Comparison of ENCODE assay signal across 8 mouse cellular contexts in the genomic region with DNA sequence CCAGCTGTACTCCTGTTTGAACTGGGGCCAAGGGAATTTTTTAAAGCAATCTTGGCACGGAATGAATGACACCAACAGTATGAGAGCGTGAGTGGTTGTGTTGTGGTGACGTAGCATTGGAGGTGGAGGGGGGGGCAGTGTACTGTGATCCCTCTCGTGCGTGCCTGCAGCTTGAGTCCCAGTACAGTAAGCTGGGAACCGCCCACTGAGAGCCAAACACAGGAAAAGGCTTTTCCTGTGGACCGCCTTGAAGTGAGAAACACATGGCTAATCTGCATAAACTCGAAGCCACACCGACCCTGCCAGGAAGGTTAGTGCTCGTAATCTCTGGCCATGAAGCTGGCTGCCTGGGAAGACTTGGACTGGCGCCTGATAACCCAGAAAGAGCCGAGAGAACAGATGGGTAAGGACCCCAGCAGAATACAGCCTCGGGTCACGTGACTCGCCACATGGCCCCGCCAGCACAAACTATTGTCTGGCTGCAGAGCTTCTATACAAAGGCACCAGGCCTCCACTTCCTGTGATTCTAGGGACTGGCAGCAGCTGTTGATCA. TPM values are rescaled to one million over a fixed set of nuclear protein-coding genes. Genes with fewer than 3 reads are reported as not detected.
A peak's percentile ranks its signal among the peaks of the same experiment; 100 is the strongest.
DNase-seq lines count a peak whose midpoint lies in the region; ATAC-seq lines count a peak whose summit lies in the region.

No protein-coding gene starts in this region.

- H3K9me3 ChIP-seq in hindbrain, embryonic 16.5 days (ENCODE audit: control insufficient read depth, low read length) = no peaks in the 10 kb centered on the region

- peak; percentile 49 for DNase-seq in WW6 (ENCODE audit: low read depth, low spot score)
- DNase-seq in cerebellum, postnatal 36 days = peak; percentile 92 to 95
- peak; percentile 77 for DNase-seq in gastrocnemius, adult 18-20 months (ENCODE audit: low spot score)
- DNase-seq in left cerebral cortex, adult 18-20 months (ENCODE audit: low spot score in 2 of 2) = peak; percentile 81 to 85
- peak; percentile 88 to 94 for DNase-seq in lung, postnatal 4 days
- peak; percentile 81 to 90 for DNase-seq in right cerebral cortex, adult 2 months (ENCODE audit: low spot score in 2 of 2)
- peak; percentile 72 for DNase-seq in urinary bladder, postnatal 14 days (ENCODE audit: low spot score)

- peak overlapping the region; percentile 24; the same call in 1 of the 2 replicates for H3K9ac ChIP-seq in hindbrain, embryonic 16.5 days (ENCODE audit: low read depth, low read length)

- peak overlapping the region; percentile 6; the same call in 1 of the 2 replicates for H3K4me3 ChIP-seq in hindbrain, embryonic 16.5 days (ENCODE audit: low read length)

- ATAC-seq in hindbrain, embryonic 16.5 days = peak; percentile 92

- no peaks in the 10 kb centered on the region for H3K27me3 ChIP-seq in hindbrain, embryonic 16.5 days (replicated peaks; ENCODE audit: control insufficient read depth, insufficient read depth, low read length)

- H3K4me1 ChIP-seq in hindbrain, embryonic 16.5 days (ENCODE audit: control insufficient read depth, insufficient read depth, low read depth, low read length) = peaks cover 61% of the 10 kb centered on the region

- peak overlapping the region; percentile 76 for H3K27ac ChIP-seq in hindbrain, embryonic 16.5 days (ENCODE audit: low read depth, low read length)

- H3K4me2 ChIP-seq in hindbrain, embryonic 16.5 days (ENCODE audit: low read length) = peak overlapping the region; percentile 46

- 0% methylated on average over 16 of the region's 16 CpGs for WGBS in hindbrain, embryonic 16.5 days

- H3K36me3 ChIP-seq in hindbrain, embryonic 16.5 days (ENCODE audit: control insufficient read depth, insufficient read depth, low read length) = no peaks in the 10 kb centered on the region

RNA-seq across cellular contexts. Expression of gene Arid1a, which starts 27.0 kb away (rescaled TPM):
- 10 to 100 TPM; 22.4 to 26.6 TPM for total RNA-seq in gastrocnemius, adult 18-20 months (2021)
- polyA plus RNA-seq in hindbrain, embryonic 16.5 days (2015; fragmentation: Nextera tagmentation; extraction: Ambion mirVana) = 24.2 and 25.2 TPM in 2 replicates
- total RNA-seq in left cerebral cortex, adult 18-20 months (2021) = 10 to 100 TPM; 83.3 to 86.2 TPM

RNA-seq across cellular contexts. Expression of gene Pigv, which starts 57.2 kb away (rescaled TPM):
- total RNA-seq in gastrocnemius, adult 18-20 months (2021) = 10 to 100 TPM in 1 of 2 experiments, 1 to 10 TPM in 1; 9.7 to 12.2 TPM
- polyA plus RNA-seq in hindbrain, embryonic 16.5 days (2015; fragmentation: Nextera tagmentation; extraction: Ambion mirVana) = 14.1 and 15.9 TPM in 2 replicates
- total RNA-seq in left cerebral cortex, adult 18-20 months (2021) = 1 to 10 TPM; 7.1 to 9.7 TPM

Comparison
In these comparisons a context has a peak if more than half of its experiments do, and no peak if none do; other contexts are left out.
1. Peak in every context shown above with its lines: DNase-seq, ATAC-seq, H3K4me3 ChIP-seq and H3K27ac ChIP-seq.